Mouse (Mus musculus): ENCODE results near the gene Ly6f. TPM values are rescaled to one million over a fixed set of nuclear protein-coding genes. Genes with fewer than 3 reads are reported as not detected.
"Not testable (repeated sequence)": the region's sequence is repeated elsewhere in the genome, so short reads cannot be mapped to it uniquely, and the experiment has no call there.

Ly6f gene
- polyA plus RNA-seq, 2 experiments: not detected

DNA sequence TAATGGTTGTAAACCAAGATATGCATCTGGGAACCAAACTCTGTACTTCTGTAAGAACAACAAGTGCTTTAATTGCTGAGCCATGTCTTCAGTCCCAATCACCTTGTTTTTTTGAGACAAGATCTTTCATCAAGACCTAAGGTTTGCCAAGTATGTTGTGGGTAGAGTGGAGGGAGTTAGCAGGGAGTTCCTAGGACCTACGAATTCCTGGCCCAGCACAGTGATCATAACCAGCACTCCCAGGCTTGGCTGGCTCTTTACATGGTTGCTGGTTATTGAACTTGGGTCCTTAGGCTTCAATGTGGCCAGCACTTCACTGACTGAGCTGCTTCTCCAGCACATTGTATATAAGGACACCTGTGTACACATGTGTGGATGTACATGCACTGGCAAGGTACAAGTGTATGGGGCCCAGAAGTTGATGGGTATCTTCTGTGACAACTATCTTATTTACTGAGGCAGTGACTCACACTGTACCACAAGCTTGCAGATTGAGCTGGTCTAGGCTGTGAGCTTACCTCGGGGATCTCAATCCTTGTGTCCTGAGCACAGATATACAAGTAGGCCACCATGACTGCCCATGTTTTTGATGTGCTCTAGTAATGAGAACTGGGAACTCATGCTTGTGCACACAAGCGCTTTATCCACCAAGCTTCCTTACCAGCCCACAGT, 2.6 kb downstream of the Ly6f start:
- WGBS (ENCODE audit: insufficient replicate concordance): 49% methylated on average over 3 of the region's 3 CpGs

DNA sequence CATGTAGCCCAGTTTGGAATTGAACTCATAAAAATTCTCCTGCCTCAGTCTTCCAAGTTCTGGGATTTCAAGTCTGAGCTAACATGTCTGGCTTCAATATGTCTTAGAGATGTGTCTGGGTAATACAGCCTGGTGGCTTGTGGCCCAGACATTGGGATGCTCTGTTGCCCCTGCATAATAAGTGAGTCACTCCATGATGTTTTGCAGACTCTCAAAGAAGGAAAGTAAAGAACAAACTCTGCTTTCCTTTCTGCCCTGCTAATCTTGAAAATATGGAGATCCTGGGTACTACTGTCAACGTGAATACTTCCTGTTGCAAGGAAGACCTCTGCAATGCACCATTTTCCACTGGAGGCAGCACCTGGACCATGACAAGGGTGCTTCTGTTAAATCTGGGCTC, 3.2 kb downstream of the Ly6f start:
- Histone ChIP-seq H3K4me2 (ENCODE audit: low read depth) (no peak overlapping the region), H3K4me3 (ENCODE audit: insufficient read depth in 1 of 2, low read depth in 2 of 2, low read length in 2 of 2) (no peak overlapping the region), H3K4me1 (replicated peaks; ENCODE audit: control insufficient read depth in 2 of 2, insufficient read depth in 2 of 2, low read length in 1 of 2) (no peaks in the 10 kb centered on the region), H3K9me3 (ENCODE audit: control insufficient read depth, low read length) (no peaks in the 10 kb centered on the region), H3K9ac (replicated peaks) (no peak overlapping the region), H3K36me3 (replicated peaks; ENCODE audit: control insufficient read depth, insufficient read depth, low read depth) (no peaks in the 10 kb centered on the region), H3K27me3 (ENCODE audit: control insufficient read depth, insufficient read depth, low read length) (no peaks in the 10 kb centered on the region), H3K27ac (no peak overlapping the region)
- DNase-seq (ENCODE audit: low read depth in 3 of 3, low spot score in 3 of 3) (no peak), ATAC-seq (ENCODE audit: insufficient read depth) (no peak)
- WGBS (ENCODE audit: insufficient replicate concordance): 33% methylated on average over 1 of the region's 1 CpGs
- no peak for TF ChIP-seq EP300 (IDR thresholded peaks at IDR 0.05; ENCODE audit: low read depth)
- no peak for TF ChIP-seq CTCF (IDR thresholded peaks at IDR 0.05; ENCODE audit: low read depth)

More for the DNA sequence above, 2.6 kb downstream of the Ly6f start:
- Histone ChIP-seq H3K36me3 (replicated peaks; ENCODE audit: control insufficient read depth, insufficient read depth, low read depth) (no peaks in the 10 kb centered on the region), H3K27ac (no peak overlapping the region), H3K9me3 (ENCODE audit: control insufficient read depth, low read length) (no peaks in the 10 kb centered on the region), H3K9ac (replicated peaks) (no peak overlapping the region), H3K4me1 (replicated peaks; ENCODE audit: control insufficient read depth in 2 of 2, insufficient read depth in 2 of 2, low read length in 1 of 2) (no peaks in the 10 kb centered on the region), H3K4me2 (ENCODE audit: low read depth) (no peak overlapping the region), H3K4me3 (ENCODE audit: insufficient read depth in 1 of 2, low read depth in 2 of 2, low read length in 2 of 2) (no peak overlapping the region), H3K27me3 (ENCODE audit: control insufficient read depth, insufficient read depth, low read length) (no peaks in the 10 kb centered on the region)
- DNase-seq (ENCODE audit: low read depth in 3 of 3, low spot score in 3 of 3) (no peak), ATAC-seq (ENCODE audit: insufficient read depth) (no peak)
- no peak for TF ChIP-seq EP300 (IDR thresholded peaks at IDR 0.05; ENCODE audit: low read depth)
- no peak for TF ChIP-seq CTCF (IDR thresholded peaks at IDR 0.05; ENCODE audit: low read depth)

DNA sequence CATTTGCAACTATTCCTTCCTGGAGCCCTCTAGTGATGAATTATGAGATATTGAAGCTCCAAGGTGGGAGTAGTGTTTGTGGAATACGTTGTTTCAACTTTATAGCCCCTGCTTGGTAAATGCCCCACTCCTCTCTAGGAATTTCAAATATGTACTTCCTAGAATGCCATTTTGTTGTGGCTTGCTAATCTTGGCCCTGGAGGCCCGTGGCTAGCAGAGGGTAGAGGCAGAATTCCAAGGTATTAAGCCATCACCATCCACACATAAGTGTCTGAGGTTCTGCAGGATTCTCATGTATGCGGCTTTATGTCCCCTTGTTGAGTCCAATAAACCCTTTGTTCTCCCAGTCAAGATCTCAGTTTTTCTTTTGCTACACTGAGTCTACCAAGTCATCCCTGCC, 3.7 kb downstream of the Ly6f start:
- DNase-seq (ENCODE audit: low read depth in 3 of 3, low spot score in 3 of 3): no peak
- no peak for TF ChIP-seq CTCF (IDR thresholded peaks at IDR 0.05; ENCODE audit: low read depth)
- Histone ChIP-seq H3K27ac (no peak overlapping the region), H3K4me2 (ENCODE audit: low read depth) (no peak overlapping the region), H3K4me3 (ENCODE audit: insufficient read depth in 1 of 2, low read depth in 2 of 2, low read length in 2 of 2) (no peak overlapping the region), H3K9ac (replicated peaks) (no peak overlapping the region), H3K36me3 (replicated peaks; ENCODE audit: control insufficient read depth, insufficient read depth, low read depth) (no peaks in the 10 kb centered on the region), H3K9me3 (ENCODE audit: control insufficient read depth, low read length) (no peaks in the 10 kb centered on the region), H3K27me3 (ENCODE audit: control insufficient read depth, insufficient read depth, low read length) (no peaks in the 10 kb centered on the region), H3K4me1 (replicated peaks; ENCODE audit: control insufficient read depth in 2 of 2, insufficient read depth in 2 of 2, low read length in 1 of 2) (no peaks in the 10 kb centered on the region)
- WGBS (ENCODE audit: insufficient replicate concordance): 36% methylated on average over 3 of the region's 3 CpGs
- no peak for ATAC-seq (ENCODE audit: insufficient read depth)

DNA sequence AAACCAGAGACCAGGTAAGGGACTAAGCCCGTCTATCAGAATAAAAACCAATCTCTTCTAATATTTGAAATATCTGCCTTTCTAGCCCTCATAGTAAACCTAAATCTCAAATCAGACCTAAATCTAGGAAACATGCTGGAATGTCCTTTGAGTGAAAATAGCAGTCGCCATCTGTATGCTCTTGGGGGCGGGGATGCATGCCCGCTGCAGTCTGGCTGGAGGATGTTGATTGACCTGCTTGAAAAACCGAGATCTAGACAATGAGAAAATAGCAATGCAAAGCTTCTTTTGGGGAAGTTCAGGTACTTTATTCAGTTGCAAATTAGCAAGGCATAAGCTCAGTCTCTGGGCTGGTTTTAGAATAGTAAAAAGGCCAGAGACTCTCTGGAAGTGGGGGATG, 13.8 kb downstream of the Ly6f start:
- H3K9ac ChIP-seq (replicated peaks); H3K9me3 ChIP-seq (ENCODE audit: control insufficient read depth, low read length); H3K4me2 ChIP-seq (ENCODE audit: low read depth); H3K4me1 ChIP-seq (replicated peaks; ENCODE audit: control insufficient read depth in 2 of 2, insufficient read depth in 2 of 2, low read length in 1 of 2); H3K27me3 ChIP-seq (ENCODE audit: control insufficient read depth, insufficient read depth, low read length); ATAC-seq (ENCODE audit: insufficient read depth); H3K27ac ChIP-seq; DNase-seq (ENCODE audit: low read depth in 3 of 3, low spot score in 3 of 3); H3K36me3 ChIP-seq (replicated peaks; ENCODE audit: control insufficient read depth, insufficient read depth, low read depth); H3K4me3 ChIP-seq (ENCODE audit: insufficient read depth in 1 of 2, low read depth in 2 of 2, low read length in 2 of 2): not testable (repeated sequence)
- 64% methylated on average over 5 of the region's 5 CpGs for WGBS (ENCODE audit: insufficient replicate concordance)

DNA sequence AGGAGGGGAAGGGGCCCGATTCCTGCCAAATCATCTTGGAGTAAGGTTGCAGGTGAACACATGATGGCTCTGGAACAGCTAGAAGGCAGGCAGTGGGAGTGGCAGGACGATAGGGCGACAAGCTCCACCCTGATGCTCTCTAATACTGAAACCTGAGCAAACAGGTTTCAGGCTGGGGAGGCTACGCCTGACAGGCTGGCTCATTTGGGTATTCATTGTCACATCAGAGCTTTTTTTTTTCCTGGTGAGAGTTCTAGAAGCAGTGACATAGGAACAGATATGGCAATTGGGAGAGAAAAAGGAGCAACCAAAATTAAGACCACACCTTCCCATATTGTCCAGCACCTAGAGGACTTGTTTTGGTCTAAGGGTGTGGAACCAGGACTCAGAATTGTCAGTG, 18.3 kb downstream of the Ly6f start:
- not testable (repeated sequence) for H3K4me3 ChIP-seq (ENCODE audit: insufficient read depth in 1 of 2, low read depth in 2 of 2, low read length in 2 of 2); DNase-seq (ENCODE audit: low read depth in 3 of 3, low spot score in 3 of 3); H3K27me3 ChIP-seq (ENCODE audit: control insufficient read depth, insufficient read depth, low read length); ATAC-seq (ENCODE audit: insufficient read depth); H3K4me2 ChIP-seq (ENCODE audit: low read depth); H3K27ac ChIP-seq; H3K9me3 ChIP-seq (ENCODE audit: control insufficient read depth, low read length); H3K4me1 ChIP-seq (replicated peaks; ENCODE audit: control insufficient read depth in 2 of 2, insufficient read depth in 2 of 2, low read length in 1 of 2); H3K9ac ChIP-seq (replicated peaks); H3K36me3 ChIP-seq (replicated peaks; ENCODE audit: control insufficient read depth, insufficient read depth, low read depth)
- 63% methylated on average over 4 of the region's 4 CpGs for WGBS (ENCODE audit: insufficient replicate concordance)

All from liver, embryonic 14.5 days (tissue).